Mouse (Mus musculus) erythroblast, adult 5-6 weeks (primary cell): Measurements from ENCODE around the gene Gapdh. TPM values are rescaled to one million over a fixed set of nuclear protein-coding genes. Genes with fewer than 3 reads are reported as not detected.

ENCODE experiments used
- ATAC-seq: replicated peaks from 2 replicates; pipeline ENCODE4 v1.8.0; 2016; ENCODE audit warnings: moderate number of reproducible peaks, mild to moderate bottlenecking, moderate TSS enrichment, inconsistent platforms; ENCODE audit not compliant: poor library complexity, low FRiP score, severe bottlenecking
- total RNA-seq, 2 experiments: library from RNA; stranded (forward) in 1 of 2; stranded (reverse) in 1 of 2; fragments of 150-400 nt in 1 of 2; fragments of 200-764, 138-1000 nt in 1 of 2; gene quantifications; 2 replicates each; pipeline versions ENCODE4 v1.2.3 to v1.2.4; 2015 to 2017; ENCODE audit warnings: low replicate concordance in 2 of 2

Gene Gapdh
- total RNA-seq, 2 experiments from 2014 or later = 278 to 912 TPM

- no peak for ATAC-seq
These were observed 37.5 kb downstream of the Gapdh start for GRCm38 (mm10) chr6:125128724-125129123.

- ATAC-seq = no peak
These were observed 46.9 kb downstream of the Gapdh start for GRCm38 (mm10) chr6:125119387-125119786.

- no peak for ATAC-seq
These were observed 53.7 kb downstream of the Gapdh start for GRCm38 (mm10) chr6:125112553-125112952.

Other genes starting within 250 kb of the Gapdh start
- 26.1 and 31.3 TPM in 2 replicates for gene Ptms, start 246.4 kb downstream of the Gapdh start, total RNA-seq (2015; ENCODE audit: low replicate concordance)
- 12.0 and 21.8 TPM in 2 replicates for gene Ptms, start 246.4 kb downstream of the Gapdh start, total RNA-seq (2017; ENCODE audit: low replicate concordance)
- 11.7 and 13.4 TPM in 2 replicates for gene Mlf2, start 235.1 kb downstream of the Gapdh start, total RNA-seq (2015; ENCODE audit: low replicate concordance)
- 14.1 and 20.7 TPM in 2 replicates for gene Mlf2, start 235.1 kb downstream of the Gapdh start, total RNA-seq (2017; ENCODE audit: low replicate concordance)
- gene Cops7a, start 200.9 kb downstream of the Gapdh start, total RNA-seq (2015; ENCODE audit: low replicate concordance) = 10.2 and 16.5 TPM in 2 replicates
- 5.6 and 7.7 TPM in 2 replicates for gene Cops7a, start 200.9 kb downstream of the Gapdh start, total RNA-seq (2017; ENCODE audit: low replicate concordance)
- gene Pianp, start 169.8 kb downstream of the Gapdh start, total RNA-seq (2015; ENCODE audit: low replicate concordance) = not detected in 2 replicates
- gene Pianp, start 169.8 kb downstream of the Gapdh start, total RNA-seq (2017; ENCODE audit: low replicate concordance) = not detected in 2 replicates
- gene Zfp384, start 157.3 kb downstream of the Gapdh start, total RNA-seq (2015; ENCODE audit: low replicate concordance) = 20.8 and 25.9 TPM in 2 replicates
- gene Zfp384, start 157.3 kb downstream of the Gapdh start, total RNA-seq (2017; ENCODE audit: low replicate concordance) = 9.8 and 12.3 TPM in 2 replicates
- 7.1 and 7.9 TPM in 2 replicates for gene Ing4, start 126.7 kb downstream of the Gapdh start, total RNA-seq (2015; ENCODE audit: low replicate concordance)
- 27.7 and 35.7 TPM in 2 replicates for gene Ing4, start 126.7 kb downstream of the Gapdh start, total RNA-seq (2017; ENCODE audit: low replicate concordance)
- 3.3 TPM in 1 of 2 replicates, not detected in the other for gene Acrbp, start 116.8 kb downstream of the Gapdh start, total RNA-seq (2015; ENCODE audit: low replicate concordance)
- gene Acrbp, start 116.8 kb downstream of the Gapdh start, total RNA-seq (2017; ENCODE audit: low replicate concordance) = 7.0 and 11.6 TPM in 2 replicates
- gene Lpar5, start 98.5 kb downstream of the Gapdh start, total RNA-seq (2015; ENCODE audit: low replicate concordance) = 3.1 TPM in 1 of 2 replicates, not detected in the other
- 0.60 TPM in 1 of 2 replicates, not detected in the other for gene Lpar5, start 98.5 kb downstream of the Gapdh start, total RNA-seq (2017; ENCODE audit: low replicate concordance)
- 31.8 and 50.0 TPM in 2 replicates for gene Chd4, start 70.5 kb downstream of the Gapdh start, total RNA-seq (2015; ENCODE audit: low replicate concordance)
- gene Chd4, start 70.5 kb downstream of the Gapdh start, total RNA-seq (2017; ENCODE audit: low replicate concordance) = 70.6 and 102 TPM in 2 replicates
- 4.8 and 6.7 TPM in 2 replicates for gene Nop2, start 34.6 kb downstream of the Gapdh start, total RNA-seq (2015; ENCODE audit: low replicate concordance)
- gene Nop2, start 34.6 kb downstream of the Gapdh start, total RNA-seq (2017; ENCODE audit: low replicate concordance) = 10.5 and 11.8 TPM in 2 replicates
- 3.1 and 6.9 TPM in 2 replicates for gene Iffo1, start 21.2 kb downstream of the Gapdh start, total RNA-seq (2015; ENCODE audit: low replicate concordance)
- gene Iffo1, start 21.2 kb downstream of the Gapdh start, total RNA-seq (2017; ENCODE audit: low replicate concordance) = 2.2 and 10.9 TPM in 2 replicates
- gene Ncapd2, start 25.2 kb upstream of the Gapdh start, total RNA-seq (2015; ENCODE audit: low replicate concordance) = 139 and 148 TPM in 2 replicates
- 137 and 246 TPM in 2 replicates for gene Ncapd2, start 25.2 kb upstream of the Gapdh start, total RNA-seq (2017; ENCODE audit: low replicate concordance)
- 40.1 and 54.4 TPM in 2 replicates for gene Mrpl51, start 25.3 kb upstream of the Gapdh start, total RNA-seq (2015; ENCODE audit: low replicate concordance)
- gene Mrpl51, start 25.3 kb upstream of the Gapdh start, total RNA-seq (2017; ENCODE audit: low replicate concordance) = 16.4 and 29.8 TPM in 2 replicates
- gene Vamp1, start 49.1 kb upstream of the Gapdh start, total RNA-seq (2015; ENCODE audit: low replicate concordance) = 2.1 and 4.2 TPM in 2 replicates
- 0.14 and 2.1 TPM in 2 replicates for gene Vamp1, start 49.1 kb upstream of the Gapdh start, total RNA-seq (2017; ENCODE audit: low replicate concordance)
- 0.84 and 4.4 TPM in 2 replicates for gene Tapbpl, start 65.4 kb upstream of the Gapdh start, total RNA-seq (2015; ENCODE audit: low replicate concordance)
- 3.0 and 4.0 TPM in 2 replicates for gene Tapbpl, start 65.4 kb upstream of the Gapdh start, total RNA-seq (2017; ENCODE audit: low replicate concordance)
- 1.7 and 6.3 TPM in 2 replicates for gene Cd27, start 70.5 kb upstream of the Gapdh start, total RNA-seq (2015; ENCODE audit: low replicate concordance)
- 0.84 and 1.0 TPM in 2 replicates for gene Cd27, start 70.5 kb upstream of the Gapdh start, total RNA-seq (2017; ENCODE audit: low replicate concordance)
- gene Tuba3a, start 119.6 kb upstream of the Gapdh start, total RNA-seq (2015; ENCODE audit: low replicate concordance) = not detected in 2 replicates
- gene Tuba3a, start 119.6 kb upstream of the Gapdh start, total RNA-seq (2017; ENCODE audit: low replicate concordance) = not detected in 2 replicates
- gene Ltbr, start 147.4 kb upstream of the Gapdh start, total RNA-seq (2015; ENCODE audit: low replicate concordance) = 7.1 and 10.9 TPM in 2 replicates
- gene Ltbr, start 147.4 kb upstream of the Gapdh start, total RNA-seq (2017; ENCODE audit: low replicate concordance) = 2.6 and 7.2 TPM in 2 replicates
- 4.6 and 7.9 TPM in 2 replicates for gene Scnn1a, start 154.2 kb upstream of the Gapdh start, total RNA-seq (2015; ENCODE audit: low replicate concordance)
- gene Scnn1a, start 154.2 kb upstream of the Gapdh start, total RNA-seq (2017; ENCODE audit: low replicate concordance) = not detected in 2 replicates
- 18.8 and 24.8 TPM in 2 replicates for gene Tnfrsf1a, start 182.9 kb upstream of the Gapdh start, total RNA-seq (2015; ENCODE audit: low replicate concordance)
- gene Tnfrsf1a, start 182.9 kb upstream of the Gapdh start, total RNA-seq (2017; ENCODE audit: low replicate concordance) = 7.2 and 13.8 TPM in 2 replicates
- gene Plekhg6, start 214.3 kb upstream of the Gapdh start, total RNA-seq (2015; ENCODE audit: low replicate concordance) = not detected in 2 replicates
- not detected in 2 replicates for gene Plekhg6, start 214.3 kb upstream of the Gapdh start, total RNA-seq (2017; ENCODE audit: low replicate concordance)